Mouse (Mus musculus) megakaryocyte, embryonic 14.5 days (primary cell): ENCODE measurements around the gene Ctsl.

Experiments
- FLI1 ChIP-seq: IDR thresholded peaks from 2 replicates; pipeline ENCODE4 v1.6.1; 2012; ENCODE audit warnings: low read length, inconsistent platforms, mixed read lengths
- GATA1 ChIP-seq: IDR thresholded peaks from 3 replicates; pipeline ENCODE4 v1.6.1; 2012; ENCODE audit warnings: mixed read lengths, low read length, inconsistent platforms, borderline replicate concordance

DNA sequence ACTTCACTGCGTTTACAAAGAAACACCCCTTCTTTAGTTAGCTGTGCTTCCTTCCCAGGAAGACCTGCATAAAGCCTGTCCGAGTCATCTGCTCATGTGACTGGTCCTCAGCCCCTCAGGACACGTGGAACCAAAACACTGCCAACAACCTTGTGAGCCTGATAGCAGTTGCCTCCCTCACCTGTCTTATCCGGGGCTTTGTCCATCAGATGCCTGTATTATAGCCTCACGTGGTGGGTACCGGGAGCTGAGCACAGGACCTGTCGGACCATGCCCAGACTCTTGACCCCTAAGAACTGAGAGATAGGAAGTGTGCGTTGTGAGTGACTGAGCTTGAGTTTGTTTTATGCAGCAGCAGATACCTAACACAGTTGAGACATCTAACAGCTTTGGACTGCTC, 26.3 kb upstream of the Ctsl start:
- TF ChIP-seq GATA1 (no peak), FLI1 (no peak)
